Mouse (Mus musculus) forebrain, embryonic 11.5 days (tissue): ENCODE measurements around the gene Mrnip. TPM values are rescaled to one million over a fixed set of nuclear protein-coding genes. Genes with fewer than 3 reads are reported as not detected.

ENCODE experiments used
- ATAC-seq: fragments of 200-750 bp; cut with Nextera tagmentation; replicated peaks from 2 replicates; pipeline ENCODE4 v1.8.0; 2017; ENCODE audit warnings: moderate TSS enrichment; ENCODE audit not compliant: low FRiP score
- DNase-seq: peaks from one replicate; pipeline ENCODE4 v3.0.0-alpha.2; 2017; ENCODE audit warnings: low spot score
- H3K27ac ChIP-seq: fragments of 300-500 bp; sonication (generic); 2 replicates; pipeline ENCODE4 v1.5.1; 2014; ENCODE audit warnings: low read depth, low read length
- H3K27me3 ChIP-seq: fragments of 300-500 bp; sonication (generic); 2 replicates; pipeline ENCODE4 v1.6.1; 2014; ENCODE audit warnings: mild to moderate bottlenecking, low read length, mixed read lengths; ENCODE audit not compliant: control insufficient read depth, insufficient read depth
- H3K36me3 ChIP-seq: fragments of 300-500 bp; sonication (generic); 2 replicates; pipeline ENCODE4 v1.6.1; 2014; ENCODE audit warnings: mild to moderate bottlenecking, low read length, moderate library complexity, mixed read lengths; ENCODE audit not compliant: control insufficient read depth, insufficient read depth
- H3K4me1 ChIP-seq: fragments of 300-500 bp; sonication (generic); replicated peaks from 2 replicates; pipeline ENCODE4 v1.6.1; 2014; ENCODE audit warnings: low read length, mixed read lengths; ENCODE audit not compliant: control insufficient read depth, insufficient read depth
- H3K4me2 ChIP-seq: fragments of 300-500 bp; sonication (generic); 2 replicates; pipeline ENCODE4 v1.6.1; 2014; ENCODE audit warnings: low read depth, mild to moderate bottlenecking, low read length, moderate library complexity, mixed read lengths; ENCODE audit not compliant: severe bottlenecking
- H3K4me3 ChIP-seq: fragments of 300-500 bp; sonication (generic); 2 replicates; pipeline ENCODE4 v1.5.1; 2014; ENCODE audit warnings: low read depth, low read length
- H3K9ac ChIP-seq: fragments of 300-500 bp; sonication (generic); 2 replicates; pipeline ENCODE4 v1.6.1; 2014; ENCODE audit warnings: low read length
- H3K9me3 ChIP-seq: fragments of 300-500 bp; sonication (generic); 2 replicates; pipeline ENCODE4 v1.6.1; 2016; ENCODE audit warnings: low read length, mixed read lengths; ENCODE audit not compliant: control insufficient read depth
- WGBS: fragments of 180-500 bp; shearing (Covaris S2); extraction: QIAGEN DNeasy Blood & Tissue Kit; methylation state at CpG from one replicate; pipeline ENCODE4 v1.1.7; 2014; 5-methylcytosine and 5-hydroxymethylcytosine counted together
- polyA plus RNA-seq: library from polyadenylated mRNA; unstranded; fragments of >200 nt; fragmentation: Nextera tagmentation; extraction: Ambion mirVana; gene quantifications from 2 replicates; pipeline ENCODE4 v1.2.1, GENCODE M21; 2014

The Mrnip gene
- polyA plus RNA-seq, 1 experiment from 2014 or later: 21.1 TPM

DNA sequence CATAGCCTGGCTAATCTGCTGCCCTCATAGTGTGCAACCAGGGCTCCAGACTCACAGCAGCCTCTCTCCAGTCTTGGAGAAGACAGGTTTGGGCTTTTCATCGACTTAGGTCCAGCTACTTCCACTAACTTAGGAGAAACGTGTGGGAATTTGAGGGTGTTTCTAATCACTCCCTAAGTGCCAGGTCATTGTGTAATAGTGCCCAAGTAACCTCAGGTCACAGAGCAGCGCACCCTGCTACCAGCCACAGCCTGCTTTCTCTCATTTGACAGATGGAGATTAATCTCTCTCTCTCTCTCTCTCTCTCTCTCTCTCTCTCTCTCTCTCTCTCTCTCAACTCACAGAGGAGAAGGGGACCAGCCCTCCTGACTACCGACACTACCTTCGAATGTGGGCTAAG, 5.9 kb upstream of the Mrnip start:
- H3K4me1 ChIP-seq: no peaks in the 10 kb centered on the region
- no peaks in the 10 kb centered on the region for H3K9me3 ChIP-seq
- H3K4me2 ChIP-seq: no peak overlapping the region
- H3K27ac ChIP-seq: no peak overlapping the region
- no peaks in the 10 kb centered on the region for H3K27me3 ChIP-seq
- H3K4me3 ChIP-seq: no peak overlapping the region
- ATAC-seq (no peak), DNase-seq (no peak)
- H3K36me3 ChIP-seq: no peaks in the 10 kb centered on the region
- 91% methylated on average over 5 of the region's 5 CpGs for WGBS
- no peak overlapping the region for H3K9ac ChIP-seq

DNA sequence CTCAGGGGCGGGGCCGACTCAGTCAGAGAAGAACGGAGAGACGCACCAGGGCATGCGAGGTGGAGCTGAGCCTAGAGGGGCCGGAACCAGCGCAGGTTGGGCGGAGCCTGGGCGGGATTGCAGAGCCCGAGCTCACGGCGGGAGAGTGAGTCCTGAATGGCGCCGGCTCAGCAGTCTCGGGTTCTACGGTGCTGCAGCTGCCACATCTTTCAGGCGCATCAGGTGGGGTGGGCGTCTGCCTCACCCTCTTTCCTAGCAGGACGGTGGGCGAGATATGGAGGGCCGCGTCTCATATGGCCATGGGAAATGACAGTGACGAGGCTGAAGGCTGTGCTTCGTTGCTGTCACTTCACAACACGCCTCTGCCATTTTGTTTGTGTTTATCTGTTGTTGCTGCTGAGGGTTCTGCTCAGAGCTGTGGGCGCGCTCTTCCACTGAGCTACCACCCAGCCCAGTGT, 515 bp downstream of the Mrnip start:
- WGBS: 1% methylated on average over 27 of the region's 27 CpGs
- Histone ChIP-seq H3K36me3 (no peaks in the 10 kb centered on the region; the same call in 1 of the 2 replicates), H3K9ac (peak overlapping the region; percentile 74), H3K27me3 (no peaks in the 10 kb centered on the region), H3K4me2 (peak overlapping the region; percentile 77), H3K27ac (peak overlapping the region; percentile 41), H3K4me1 (0 out of 2 replicates have a peak, but pooled peaks cover 2% of the 10 kb centered on the region), H3K4me3 (peak overlapping the region; percentile 67), H3K9me3 (no peaks in the 10 kb centered on the region)
- ATAC-seq (peak; percentile 98), DNase-seq (peak; percentile 99)

DNA sequence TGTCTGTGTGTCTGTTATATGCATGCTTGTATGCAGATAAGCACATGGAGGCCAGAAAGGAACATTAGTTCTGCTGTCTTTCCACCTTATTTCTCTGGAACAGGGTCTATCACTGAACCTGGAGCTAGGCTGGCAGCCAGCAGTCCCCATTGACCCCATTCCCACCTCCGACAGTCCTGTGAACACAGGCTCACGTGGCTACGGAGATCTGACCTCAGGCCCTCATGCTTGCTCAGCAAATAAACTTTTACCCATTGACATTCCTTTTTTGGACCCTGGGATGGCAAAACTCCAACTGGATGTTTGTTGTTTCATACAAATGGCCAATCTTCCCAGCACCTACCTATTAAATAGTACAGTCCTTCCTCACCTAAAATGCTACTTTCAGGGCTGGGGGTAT, 2.1 kb downstream of the Mrnip start:
- H3K4me3 ChIP-seq: no peak overlapping the region
- H3K9ac ChIP-seq: no peak overlapping the region
- H3K27ac ChIP-seq: no peak overlapping the region
- DNase-seq (no peak), ATAC-seq (no peak)
- H3K9me3 ChIP-seq: no peaks in the 10 kb centered on the region
- no peaks in the 10 kb centered on the region; the same call in 1 of the 2 replicates for H3K36me3 ChIP-seq
- 0 out of 2 replicates have a peak, but pooled peaks cover 2% of the 10 kb centered on the region for H3K4me1 ChIP-seq
- no peak overlapping the region for H3K4me2 ChIP-seq
- H3K27me3 ChIP-seq: no peaks in the 10 kb centered on the region
- 91% methylated on average over 3 of the region's 3 CpGs for WGBS

DNA sequence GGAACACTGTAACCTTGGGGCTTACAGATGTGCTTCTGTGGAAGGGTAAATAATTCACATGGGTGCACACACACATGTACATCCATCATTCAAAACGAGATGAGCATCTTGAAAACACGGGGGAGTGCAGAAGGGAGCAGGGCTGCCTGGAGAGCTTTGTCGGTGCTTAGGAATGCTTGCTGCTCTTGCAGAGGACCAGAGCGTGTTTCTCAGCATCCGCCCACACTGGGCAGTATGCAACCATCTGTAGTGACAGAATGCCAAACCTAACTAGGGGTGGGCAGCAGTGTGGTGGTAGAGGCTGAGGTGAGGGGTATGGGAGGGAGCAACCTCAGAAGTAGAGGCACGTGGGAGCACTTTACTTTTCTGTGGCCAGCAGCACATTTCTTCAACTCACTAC, 2.9 kb downstream of the Mrnip start:
- 83% methylated on average over 6 of the region's 6 CpGs for WGBS
- no peaks in the 10 kb centered on the region; the same call in 1 of the 2 replicates for H3K36me3 ChIP-seq
- H3K9ac ChIP-seq: no peak overlapping the region
- no peak overlapping the region for H3K27ac ChIP-seq
- no peaks in the 10 kb centered on the region for H3K9me3 ChIP-seq
- no peak overlapping the region for H3K4me3 ChIP-seq
- no peak overlapping the region for H3K4me2 ChIP-seq
- no peak for DNase-seq
- ATAC-seq: no peak
- no peaks in the 10 kb centered on the region for H3K27me3 ChIP-seq
- H3K4me1 ChIP-seq: 0 out of 2 replicates have a peak, but pooled peaks cover 2% of the 10 kb centered on the region

DNA sequence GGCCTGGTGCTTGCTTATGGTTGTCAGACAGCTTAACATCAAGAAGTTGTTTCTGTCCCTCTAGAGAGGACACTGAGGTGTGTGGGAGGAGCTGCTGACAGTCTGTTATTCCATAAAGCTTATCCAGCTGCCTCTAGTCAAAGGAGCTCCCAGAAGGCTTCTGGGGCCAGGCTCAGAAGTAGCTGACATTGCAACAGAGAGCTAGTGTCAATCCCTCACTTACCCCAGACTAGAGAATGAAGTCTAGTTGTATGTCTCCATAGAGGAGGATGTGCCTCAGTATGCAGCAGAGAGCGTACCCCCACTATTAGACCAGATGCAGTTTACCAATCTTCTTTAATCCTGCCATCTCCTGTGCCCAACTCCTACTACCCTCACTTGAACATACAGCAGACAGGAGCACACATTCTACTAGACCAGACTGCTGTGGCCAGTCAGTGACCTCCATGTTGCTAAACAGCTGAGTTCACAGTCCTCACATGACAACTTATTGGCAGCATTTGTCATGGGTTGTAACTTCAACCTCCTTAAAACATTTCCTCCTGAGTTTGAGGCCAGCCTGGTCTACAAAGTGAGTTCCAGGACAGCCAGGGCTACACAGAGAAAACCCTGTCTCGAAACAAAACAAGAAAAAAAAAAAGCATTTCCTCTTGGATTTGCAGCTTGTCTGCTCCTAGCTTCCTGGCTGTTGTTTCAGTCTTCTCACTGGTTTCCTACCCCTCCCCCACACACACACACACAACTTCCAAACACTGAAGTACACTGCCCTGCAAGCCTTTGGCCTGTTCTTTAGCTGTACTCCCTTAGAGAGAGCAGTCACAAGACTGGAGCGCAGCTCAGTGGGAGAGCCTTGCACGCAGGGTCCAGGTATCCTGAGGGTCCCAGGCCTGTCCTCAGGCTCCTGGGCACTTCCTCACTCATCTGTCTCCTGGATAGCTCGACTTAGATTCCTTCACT, 4.6 kb downstream of the Mrnip start:
- no peaks in the 10 kb centered on the region; the same call in 1 of the 2 replicates for H3K36me3 ChIP-seq
- no peak overlapping the region for H3K9ac ChIP-seq
- no peak overlapping the region for H3K27ac ChIP-seq
- no peak overlapping the region for H3K4me3 ChIP-seq
- H3K27me3 ChIP-seq: no peaks in the 10 kb centered on the region
- no peak for ATAC-seq
- 0 out of 2 replicates have a peak, but pooled peaks cover 2% of the 10 kb centered on the region for H3K4me1 ChIP-seq
- 84% methylated on average over 5 of the region's 5 CpGs for WGBS
- H3K9me3 ChIP-seq: no peaks in the 10 kb centered on the region
- DNase-seq: no peak
- no peak overlapping the region for H3K4me2 ChIP-seq

DNA sequence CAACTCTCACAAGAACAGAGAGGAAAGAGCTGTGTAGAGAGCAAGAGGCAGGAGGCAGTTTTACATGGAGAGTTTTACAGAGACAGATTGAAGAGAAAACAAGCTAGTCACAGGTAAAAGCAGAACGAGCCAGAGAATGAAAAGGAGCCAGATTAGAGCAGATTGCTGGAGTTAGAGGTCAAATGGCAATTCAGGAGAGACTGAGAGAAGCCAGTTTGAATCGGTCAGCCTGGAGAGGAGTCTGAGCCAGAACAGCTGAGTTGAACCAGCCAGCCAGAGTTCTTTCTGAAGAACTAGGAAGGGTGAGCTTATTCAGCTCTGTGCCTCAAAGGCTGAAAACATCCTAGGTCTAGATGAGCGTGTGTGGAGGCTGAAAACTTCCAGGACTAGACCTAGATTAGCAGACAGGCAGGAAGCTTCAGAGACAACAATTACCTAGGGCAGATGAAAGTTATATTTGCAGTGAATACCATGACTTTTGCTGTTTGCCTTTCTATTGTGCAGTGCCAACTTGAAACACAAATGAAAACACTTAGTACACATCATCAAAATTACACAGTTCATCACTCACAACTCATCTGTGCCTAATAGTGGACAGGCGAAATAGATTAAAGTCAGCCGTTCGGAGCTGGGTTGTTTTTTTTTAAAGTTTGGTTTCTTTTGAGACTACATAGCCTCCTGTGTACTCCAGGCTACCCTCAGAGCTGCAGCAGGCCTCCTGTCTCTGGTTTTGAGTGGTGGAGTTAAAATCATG, 6.4 kb downstream of the Mrnip start:
- DNase-seq (no peak), ATAC-seq (no peak)
- Histone ChIP-seq H3K4me3 (no peak overlapping the region), H3K4me2 (no peak overlapping the region), H3K27me3 (no peaks in the 10 kb centered on the region), H3K36me3 (no peaks in the 10 kb centered on the region; the same call in 1 of the 2 replicates), H3K9ac (no peak overlapping the region), H3K4me1 (no peaks in the 10 kb centered on the region), H3K27ac (no peak overlapping the region), H3K9me3 (no peaks in the 10 kb centered on the region)
- 86% methylated on average over 6 of the region's 6 CpGs for WGBS

DNA sequence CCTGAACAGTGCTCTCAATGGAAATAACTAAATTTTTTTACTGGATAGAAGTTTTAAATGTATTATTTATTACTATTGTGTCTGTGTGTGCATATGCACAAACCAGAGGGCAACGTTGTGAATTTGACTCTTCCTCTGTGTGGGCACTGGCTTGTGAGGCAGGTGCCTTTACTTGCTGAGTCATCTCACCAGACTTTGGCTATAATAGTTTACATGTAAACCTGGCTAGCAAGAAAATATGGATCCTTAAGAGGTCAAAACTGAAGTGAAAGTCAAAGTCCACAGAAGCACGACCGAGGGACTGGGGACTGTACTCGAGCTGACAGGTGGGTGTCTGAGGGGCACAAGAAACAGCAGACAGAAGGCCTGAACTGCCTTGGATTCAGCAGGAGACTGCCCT, 8.5 kb downstream of the Mrnip start:
- H3K4me3 ChIP-seq: no peak overlapping the region
- H3K4me2 ChIP-seq: no peak overlapping the region
- H3K9ac ChIP-seq: no peak overlapping the region
- H3K9me3 ChIP-seq: no peaks in the 10 kb centered on the region
- no peak overlapping the region for H3K27ac ChIP-seq
- no peaks in the 10 kb centered on the region; the same call in 1 of the 2 replicates for H3K36me3 ChIP-seq
- WGBS: 86% methylated on average over 4 of the region's 4 CpGs
- H3K27me3 ChIP-seq: no peaks in the 10 kb centered on the region
- ATAC-seq (no peak), DNase-seq (no peak)
- H3K4me1 ChIP-seq: no peaks in the 10 kb centered on the region

DNA sequence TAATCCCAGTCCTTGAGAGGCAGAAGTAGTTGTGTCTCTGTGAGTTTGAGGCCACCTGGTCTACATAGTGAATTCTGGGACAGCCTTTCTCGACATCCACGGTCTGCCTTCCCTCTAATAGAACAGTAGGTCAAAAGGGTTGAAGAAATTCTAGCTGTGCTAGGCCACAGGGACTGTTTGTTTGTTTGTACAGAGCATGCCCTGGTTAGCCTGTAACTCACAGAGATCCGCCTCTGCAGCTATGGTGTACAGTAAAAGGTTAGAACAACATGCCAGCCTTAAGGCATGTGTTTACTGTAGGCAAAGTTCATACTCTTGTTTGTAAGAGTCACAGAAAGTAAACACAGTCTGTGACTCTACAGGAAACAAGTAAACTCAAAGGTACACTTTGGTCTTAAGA, 10.5 kb downstream of the Mrnip start:
- ATAC-seq (no peak), DNase-seq (no peak)
- 86% methylated on average over 3 of the region's 3 CpGs for WGBS
- Histone ChIP-seq H3K4me3 (no peak overlapping the region), H3K9ac (no peak overlapping the region), H3K36me3 (no peaks in the 10 kb centered on the region), H3K27me3 (no peaks in the 10 kb centered on the region), H3K9me3 (no peaks in the 10 kb centered on the region), H3K4me1 (no peaks in the 10 kb centered on the region), H3K4me2 (no peak overlapping the region), H3K27ac (no peak overlapping the region)
